Mouse (Mus musculus): ENCODE results near the gene Tmem192.

DNA sequence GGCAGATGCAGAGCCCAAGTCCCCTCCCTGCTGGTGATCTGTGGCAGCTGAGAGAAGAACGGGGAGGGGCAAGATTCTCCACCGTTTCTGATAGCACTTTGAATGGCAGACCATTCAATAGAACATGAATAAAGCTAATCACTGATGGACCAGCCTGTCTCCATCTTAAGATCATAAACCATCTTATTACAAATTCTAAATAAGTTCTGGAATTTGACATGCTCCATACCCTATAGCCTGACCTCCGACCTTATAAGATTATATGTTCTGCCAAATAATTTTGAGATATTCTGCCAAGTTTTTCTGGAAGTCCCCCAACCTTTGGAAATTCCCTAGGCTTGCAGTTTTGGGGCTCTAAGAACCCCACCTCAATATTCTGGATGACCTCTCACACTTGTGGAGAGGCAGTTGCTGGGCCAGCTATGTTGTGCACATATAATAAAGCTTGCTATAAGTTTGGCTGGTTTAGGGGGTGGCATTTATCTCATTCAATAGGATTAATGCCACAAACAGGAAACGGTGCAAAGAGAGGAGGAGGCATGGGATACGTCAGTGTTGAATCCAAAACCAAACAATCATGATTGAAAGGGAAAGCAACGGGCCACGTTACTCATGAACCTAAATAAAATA, 45.3 kb upstream of the Tmem192 start:
- TF ChIP-seq CTCF (IDR thresholded peaks at IDR 0.05; ENCODE audit: extremely low read depth, insufficient read depth, insufficient read length, insufficient replicate concordance) = no peak
- TF ChIP-seq POLR2A (IDR thresholded peaks at IDR 0.05; ENCODE audit: low read depth, low read length) = no peak
